Mouse (Mus musculus): Measurements from ENCODE around the gene Kpna6. TPM values are rescaled to one million over a fixed set of nuclear protein-coding genes. Genes with fewer than 3 reads are reported as not detected.
A peak's percentile ranks its signal among the peaks of the same experiment; 100 is the strongest.

Kpna6 gene
- polyA plus RNA-seq, 1 experiment from 2014 or later: 14.4 TPM

GRCm38 (mm10) chr4:129622803-129623535, 49.6 kb downstream of the Kpna6 start:
- Histone ChIP-seq H3K9me3 (no peaks in the 10 kb centered on the region), H3K9ac (peak overlapping the region; percentile 76), H3K36me3 (peaks cover 25% of the 10 kb centered on the region), H3K27ac (peak overlapping the region; percentile 89), H3K4me1 (peaks cover 31% of the 10 kb centered on the region), H3K4me3 (peak overlapping the region; percentile 64), H3K27me3 (no peaks in the 10 kb centered on the region), H3K4me2 (replicated peaks) (peak overlapping the region; percentile 82)
- 22% methylated on average over 8 of the region's 8 CpGs for WGBS
- ATAC-seq (ENCODE audit: insufficient number of reproducible peaks, insufficient read depth, low FRiP score, low TSS enrichment): no peak

- Histone ChIP-seq H3K9ac (no peak overlapping the region), H3K27me3 (no peaks in the 10 kb centered on the region), H3K4me3 (peak overlapping the region; percentile 64; the same call in 1 of the 2 replicates), H3K4me1 (peaks cover 34% of the 10 kb centered on the region), H3K9me3 (no peaks in the 10 kb centered on the region), H3K4me2 (replicated peaks) (peak overlapping the region; percentile 82), H3K36me3 (peaks cover 20% of the 10 kb centered on the region), H3K27ac (no peak overlapping the region)
- 75% methylated on average over 11 of the region's 11 CpGs for WGBS
- ATAC-seq (ENCODE audit: insufficient number of reproducible peaks, insufficient read depth, low FRiP score, low TSS enrichment): no peak
These were observed 50.3 kb downstream of the Kpna6 start for GRCm38 (mm10) chr4:129622120-129622802.

GRCm38 (mm10) chr4:129621283-129621841, 51.2 kb downstream of the Kpna6 start:
- Histone ChIP-seq H3K27me3 (no peaks in the 10 kb centered on the region), H3K9me3 (no peaks in the 10 kb centered on the region), H3K4me1 (peaks cover 34% of the 10 kb centered on the region), H3K36me3 (peaks cover 19% of the 10 kb centered on the region), H3K4me3 (no peak overlapping the region), H3K4me2 (replicated peaks) (no peak overlapping the region), H3K9ac (no peak overlapping the region), H3K27ac (no peak overlapping the region)
- ATAC-seq (ENCODE audit: insufficient number of reproducible peaks, insufficient read depth, low FRiP score, low TSS enrichment): no peak
- WGBS: 77% methylated on average over 8 of the region's 8 CpGs

GRCm38 (mm10) chr4:129620419-129621282, 51.9 kb downstream of the Kpna6 start:
- H3K9ac ChIP-seq: no peak overlapping the region
- peaks cover 32% of the 10 kb centered on the region for H3K4me1 ChIP-seq
- no peak overlapping the region for H3K27ac ChIP-seq

GRCm38 (mm10) chr4:129618786-129619691, 53.5 kb downstream of the Kpna6 start, which contains the start of gene Iqcc:
Gene Iqcc (minus strand): TSS chr4:129619099.
- H3K4me2 ChIP-seq (replicated peaks): peak within 1 kb of the TSS; percentile 74
- WGBS: 4% methylated on average over 44 of the region's 44 CpGs
- no peaks in the 10 kb centered on the region for H3K27me3 ChIP-seq

More at GRCm38 (mm10) chr4:129620419-129621282, 51.9 kb downstream of the Kpna6 start:
- no peak overlapping the region for H3K4me3 ChIP-seq
- no peak overlapping the region for H3K4me2 ChIP-seq (replicated peaks)
- 87% methylated on average over 11 of the region's 11 CpGs for WGBS
- H3K27me3 ChIP-seq: no peaks in the 10 kb centered on the region
- ATAC-seq (ENCODE audit: insufficient number of reproducible peaks, insufficient read depth, low FRiP score, low TSS enrichment): no peak
- peaks cover 20% of the 10 kb centered on the region for H3K36me3 ChIP-seq
- H3K9me3 ChIP-seq: no peaks in the 10 kb centered on the region

GRCm38 (mm10) chr4:129618031-129618430, 54.5 kb downstream of the Kpna6 start:
- Histone ChIP-seq H3K4me2 (replicated peaks) (peak overlapping the region; percentile 74), H3K4me1 (peaks cover 15% of the 10 kb centered on the region), H3K27ac (no peak overlapping the region), H3K36me3 (peaks cover 20% of the 10 kb centered on the region), H3K27me3 (no peaks in the 10 kb centered on the region), H3K9me3 (no peaks in the 10 kb centered on the region), H3K4me3 (peak overlapping the region; percentile 59), H3K9ac (peak overlapping the region; percentile 75)
- ATAC-seq (ENCODE audit: insufficient number of reproducible peaks, insufficient read depth, low FRiP score, low TSS enrichment): no peak
- 96% methylated on average over 5 of the region's 5 CpGs for WGBS

More at GRCm38 (mm10) chr4:129618786-129619691, 53.5 kb downstream of the Kpna6 start, which contains the start of gene Iqcc:
- Histone ChIP-seq H3K9ac (peak within 1 kb of the TSS; percentile 75), H3K4me3 (peak within 1 kb of the TSS; percentile 59), H3K36me3 (peaks cover 20% of the 10 kb centered on the region), H3K4me1 (peaks cover 18% of the 10 kb centered on the region), H3K27ac (peak within 1 kb of the TSS; percentile 81), H3K9me3 (no peaks in the 10 kb centered on the region)
- ATAC-seq (ENCODE audit: insufficient number of reproducible peaks, insufficient read depth, low FRiP score, low TSS enrichment): peak; percentile 89

- Histone ChIP-seq H3K9ac (no peak overlapping the region), H3K36me3 (peaks cover 20% of the 10 kb centered on the region), H3K27ac (no peak overlapping the region), H3K9me3 (no peaks in the 10 kb centered on the region), H3K4me1 (peaks cover 8% of the 10 kb centered on the region), H3K27me3 (no peaks in the 10 kb centered on the region), H3K4me3 (no peak overlapping the region), H3K4me2 (replicated peaks) (no peak overlapping the region)
- WGBS: 96% methylated on average over 7 of the region's 7 CpGs
- no peak for ATAC-seq (ENCODE audit: insufficient number of reproducible peaks, insufficient read depth, low FRiP score, low TSS enrichment)
These were observed 55.4 kb downstream of the Kpna6 start for GRCm38 (mm10) chr4:129617121-129617641.

GRCm38 (mm10) chr4:129616631-129617030, 55.9 kb downstream of the Kpna6 start:
- Histone ChIP-seq H3K27me3 (no peaks in the 10 kb centered on the region), H3K36me3 (peaks cover 20% of the 10 kb centered on the region), H3K27ac (no peak overlapping the region), H3K4me3 (no peak overlapping the region), H3K9me3 (no peaks in the 10 kb centered on the region), H3K4me1 (peaks cover 8% of the 10 kb centered on the region), H3K4me2 (replicated peaks) (no peak overlapping the region), H3K9ac (no peak overlapping the region)
- no peak for ATAC-seq (ENCODE audit: insufficient number of reproducible peaks, insufficient read depth, low FRiP score, low TSS enrichment)
- WGBS: 88% methylated on average over 3 of the region's 3 CpGs

GRCm38 (mm10) chr4:129615801-129616290, 56.7 kb downstream of the Kpna6 start:
- H3K4me2 ChIP-seq (replicated peaks): no peak overlapping the region
- no peak overlapping the region for H3K4me3 ChIP-seq
- ATAC-seq (ENCODE audit: insufficient number of reproducible peaks, insufficient read depth, low FRiP score, low TSS enrichment): no peak
- peaks cover 8% of the 10 kb centered on the region for H3K4me1 ChIP-seq
- H3K36me3 ChIP-seq: peaks cover 16% of the 10 kb centered on the region
- no peaks in the 10 kb centered on the region for H3K27me3 ChIP-seq
- H3K9ac ChIP-seq: no peak overlapping the region
- WGBS: 88% methylated on average over 9 of the region's 9 CpGs
- no peaks in the 10 kb centered on the region for H3K9me3 ChIP-seq
- no peak overlapping the region for H3K27ac ChIP-seq

GRCm38 (mm10) chr4:129614093-129614492, 58.5 kb downstream of the Kpna6 start, which contains the start of gene Dcdc2b:
Gene Dcdc2b (minus strand): TSS chr4:129614257.
- Histone ChIP-seq H3K27ac (no peak within 1 kb of the TSS), H3K4me3 (no peak within 1 kb of the TSS), H3K4me1 (peaks cover 8% of the 10 kb centered on the region), H3K27me3 (no peaks in the 10 kb centered on the region), H3K9me3 (no peaks in the 10 kb centered on the region), H3K4me2 (replicated peaks) (no peak within 1 kb of the TSS), H3K36me3 (peaks cover 24% of the 10 kb centered on the region), H3K9ac (no peak within 1 kb of the TSS)
- WGBS: 83% methylated on average over 6 of the region's 6 CpGs
- no peak for ATAC-seq (ENCODE audit: insufficient number of reproducible peaks, insufficient read depth, low FRiP score, low TSS enrichment)

All from embryonic facial prominence, embryonic 12.5 days (tissue).